Mouse (Mus musculus) kidney, postnatal 0 days (tissue): ENCODE measurements at regions not wholly inside any gene's neighbourhood (a gene's known extent, or its start where the extent isn't known, plus 50 kb on each side); places are given as distances from the start of the nearest gene placed in this dataset.

ENCODE experiments used
- ATAC-seq: fragments of 200-750 bp; cut with Nextera tagmentation; replicated peaks from 2 replicates; pipeline ENCODE4 v1.8.0; 2017; ENCODE audit warnings: low read depth, moderate number of reproducible peaks, moderate TSS enrichment, moderate library complexity; ENCODE audit not compliant: low FRiP score
- DNase-seq: peaks from one replicate; pipeline ENCODE4 v3.0.0-alpha.2; 2016; ENCODE audit warnings: low spot score
- H3K27ac ChIP-seq: fragments of 300-500 bp; sonication (generic); 2 replicates; pipeline ENCODE4 v1.5.1; 2014; ENCODE audit warnings: mild to moderate bottlenecking
- H3K27me3 ChIP-seq: fragments of 300-500 bp; sonication (generic); 2 replicates; pipeline ENCODE4 v1.6.1; 2014; ENCODE audit warnings: low read length, mixed read lengths; ENCODE audit not compliant: insufficient read depth
- H3K36me3 ChIP-seq: fragments of 300-500 bp; sonication (generic); 2 replicates; pipeline ENCODE4 v1.6.1; 2014; ENCODE audit warnings: low read length, mixed read lengths; ENCODE audit not compliant: insufficient read depth
- H3K4me1 ChIP-seq: fragments of 300-500 bp; sonication (generic); replicated peaks from 2 replicates; pipeline ENCODE4 v1.6.1; 2014; ENCODE audit warnings: antibody characterized with exemption, low read length, mixed read lengths; ENCODE audit not compliant: insufficient read depth
- H3K4me2 ChIP-seq: fragments of 300-500 bp; sonication (generic); 2 replicates; pipeline ENCODE4 v1.6.1; 2014; ENCODE audit warnings: mild to moderate bottlenecking, low read length, moderate library complexity, mixed read lengths
- H3K4me3 ChIP-seq: fragments of 300-500 bp; sonication (generic); replicated peaks from 2 replicates; pipeline ENCODE4 v1.5.1; 2014; ENCODE audit warnings: low read depth, low read length
- H3K9ac ChIP-seq: fragments of 300-500 bp; sonication (generic); 2 replicates; pipeline ENCODE4 v1.6.1; 2014; ENCODE audit warnings: low read depth, low read length
- H3K9me3 ChIP-seq: fragments of 300-500 bp; sonication (generic); replicated peaks from 2 replicates; pipeline ENCODE4 v1.6.1; 2016; ENCODE audit warnings: low read length, inconsistent platforms, mixed read lengths
- CTCF ChIP-seq: IDR thresholded peaks from 2 replicates; pipeline ENCODE4 v1.5.1; 2016; ENCODE audit warnings: antibody characterized with exemption, low read depth, mild to moderate bottlenecking, moderate library complexity
- WGBS: fragments of 180-500 bp; shearing (Covaris S2); extraction: QIAGEN DNeasy Blood & Tissue Kit; methylation state at CpG from one replicate; pipeline ENCODE4 v1.1.7; 2014; 5-methylcytosine and 5-hydroxymethylcytosine counted together

- Histone ChIP-seq H3K4me3 (no peak overlapping the region), H3K36me3 (no peaks in the 10 kb centered on the region), H3K4me1 (no peaks in the 10 kb centered on the region), H3K9ac (no peak overlapping the region), H3K4me2 (no peak overlapping the region), H3K27me3 (no peaks in the 10 kb centered on the region), H3K9me3 (no peaks in the 10 kb centered on the region), H3K27ac (no peak overlapping the region)
- ATAC-seq (no peak), DNase-seq (no peak)
- TF ChIP-seq CTCF = no peak
- WGBS = under 1% methylated on average over 5 of the region's 5 CpGs
Measured at GRCm38 (mm10) chr12:118661214-118661486, 185.0 kb upstream of the Sp8 start.

- Histone ChIP-seq H3K27me3 (no peaks in the 10 kb centered on the region), H3K36me3 (no peaks in the 10 kb centered on the region), H3K4me3 (no peak overlapping the region), H3K4me1 (no peaks in the 10 kb centered on the region), H3K4me2 (no peak overlapping the region), H3K9me3 (no peaks in the 10 kb centered on the region), H3K9ac (no peak overlapping the region), H3K27ac (no peak overlapping the region)
- WGBS = 4% methylated on average over 12 of the region's 12 CpGs
- ATAC-seq = no peak
- no peak for DNase-seq
- TF ChIP-seq CTCF = no peak
Measured at GRCm38 (mm10) chr12:118660384-118661213, 185.5 kb upstream of the Sp8 start.

- no peak for ATAC-seq
- WGBS = 31% methylated on average over 14 of the region's 14 CpGs
Measured at GRCm38 (mm10) chr12:118659240-118660120, 186.6 kb upstream of the Sp8 start.

GRCm38 (mm10) chr12:118650483-118651160, 195.5 kb upstream of the Sp8 start:
- H3K9me3 ChIP-seq = no peaks in the 10 kb centered on the region
- ATAC-seq (no peak), DNase-seq (no peak)
- WGBS = 41% methylated on average over 4 of the region's 4 CpGs
- H3K27ac ChIP-seq = no peak overlapping the region
- no peak overlapping the region for H3K4me3 ChIP-seq
- TF ChIP-seq CTCF = no peak
- no peak overlapping the region for H3K4me2 ChIP-seq
- no peaks in the 10 kb centered on the region for H3K27me3 ChIP-seq
- H3K36me3 ChIP-seq = no peaks in the 10 kb centered on the region
- H3K4me1 ChIP-seq = no peaks in the 10 kb centered on the region
- H3K9ac ChIP-seq = no peak overlapping the region

More at GRCm38 (mm10) chr12:118659240-118660120, 186.6 kb upstream of the Sp8 start:
- Histone ChIP-seq H3K4me3 (no peak overlapping the region), H3K4me2 (no peak overlapping the region), H3K27me3 (no peaks in the 10 kb centered on the region), H3K9me3 (no peaks in the 10 kb centered on the region), H3K27ac (no peak overlapping the region), H3K9ac (no peak overlapping the region), H3K36me3 (no peaks in the 10 kb centered on the region), H3K4me1 (no peaks in the 10 kb centered on the region)
- DNase-seq = no peak
- no peak for TF ChIP-seq CTCF

GRCm38 (mm10) chr12:118649323-118649973, 196.7 kb upstream of the Sp8 start:
- no peaks in the 10 kb centered on the region for H3K9me3 ChIP-seq
- TF ChIP-seq CTCF = no peak
- no peaks in the 10 kb centered on the region for H3K27me3 ChIP-seq
- H3K9ac ChIP-seq = no peak overlapping the region
- ATAC-seq (no peak), DNase-seq (no peak)
- H3K27ac ChIP-seq = no peak overlapping the region
- H3K4me2 ChIP-seq = no peak overlapping the region
- 81% methylated on average over 3 of the region's 3 CpGs for WGBS
- H3K4me1 ChIP-seq = no peaks in the 10 kb centered on the region
- no peak overlapping the region for H3K4me3 ChIP-seq
- no peaks in the 10 kb centered on the region for H3K36me3 ChIP-seq

GRCm38 (mm10) chr12:118648673-118649072, 197.5 kb upstream of the Sp8 start:
- H3K9me3 ChIP-seq = no peaks in the 10 kb centered on the region
- ATAC-seq (no peak), DNase-seq (no peak)
- H3K27me3 ChIP-seq = no peaks in the 10 kb centered on the region
- H3K36me3 ChIP-seq = no peaks in the 10 kb centered on the region
- no peak overlapping the region for H3K4me3 ChIP-seq
- H3K9ac ChIP-seq = no peak overlapping the region
- H3K4me1 ChIP-seq = no peaks in the 10 kb centered on the region
- H3K4me2 ChIP-seq = no peak overlapping the region
- H3K27ac ChIP-seq = no peak overlapping the region
- TF ChIP-seq CTCF = no peak
